Mouse (Mus musculus): ENCODE data around the gene B3galt6. TPM values are rescaled to one million over a fixed set of nuclear protein-coding genes. Genes with fewer than 3 reads are reported as not detected.

Gene B3galt6
- polyA plus RNA-seq, 1 experiment: 6.6 TPM

DNA sequence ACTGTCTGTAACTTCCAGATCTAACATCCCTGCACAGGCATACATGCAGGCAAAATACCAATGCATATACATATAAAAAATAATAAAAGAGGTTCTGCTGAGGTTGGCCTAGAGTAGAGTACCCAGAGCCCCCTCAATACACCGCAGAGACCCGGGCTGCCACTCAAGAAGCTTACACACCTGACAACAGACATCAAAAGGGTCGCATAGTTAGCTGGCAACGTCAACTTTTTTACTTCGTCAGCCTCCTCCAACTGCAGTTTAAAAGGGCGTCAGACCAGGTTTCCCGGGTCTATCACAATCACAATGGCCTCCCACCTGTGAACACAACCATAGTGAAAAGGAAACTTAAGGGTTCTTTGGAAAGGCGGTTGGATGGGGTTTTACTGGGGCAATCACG lies 31.1 kb upstream of the B3galt6 start:
- Histone ChIP-seq H3K79me3 (ENCODE audit: low read depth) (no peaks in the 10 kb centered on the region), H3K79me2 (ENCODE audit: control insufficient read depth, insufficient read depth) (no peaks in the 10 kb centered on the region), H3K36me3 (ENCODE audit: control insufficient read depth, insufficient read depth) (no peaks in the 10 kb centered on the region), H3K4me3 (ENCODE audit: insufficient read depth, poor library complexity, severe bottlenecking) (no peak overlapping the region), H3K27me3 (ENCODE audit: control insufficient read depth, insufficient read depth, insufficient read length) (no peaks in the 10 kb centered on the region), H3ac (ENCODE audit: control insufficient read depth, insufficient read length, low read depth) (no peak overlapping the region)
- TF ChIP-seq FOSL1 (IDR thresholded peaks at IDR 0.05; ENCODE audit: insufficient read depth, low read length, poor library complexity, severe bottlenecking): no peak
- no peak for TF ChIP-seq CEBPB (IDR thresholded peaks at IDR 0.05; ENCODE audit: low read depth)
- no peak for TF ChIP-seq MYOG (IDR thresholded peaks at IDR 0.05; ENCODE audit: control insufficient read depth, extremely low read depth, insufficient read length)

GRCm38 (mm10) chr4:156021942-156022419 lies 29.5 kb upstream of the B3galt6 start:
- Histone ChIP-seq H3K79me3 (ENCODE audit: low read depth) (no peaks in the 10 kb centered on the region), H3ac (ENCODE audit: control insufficient read depth, insufficient read length, low read depth) (no peak overlapping the region), H3K79me2 (ENCODE audit: control insufficient read depth, insufficient read depth) (no peaks in the 10 kb centered on the region), H3K4me3 (ENCODE audit: insufficient read depth, poor library complexity, severe bottlenecking) (no peak overlapping the region), H3K27me3 (ENCODE audit: control insufficient read depth, insufficient read depth, insufficient read length) (no peaks in the 10 kb centered on the region), H3K36me3 (ENCODE audit: control insufficient read depth, insufficient read depth) (no peaks in the 10 kb centered on the region)
- TF ChIP-seq USF1 (IDR thresholded peaks at IDR 0.05; ENCODE audit: low read depth) (no peak), MAX (IDR thresholded peaks at IDR 0.05) (no peak), MYOG (IDR thresholded peaks at IDR 0.05; ENCODE audit: control insufficient read depth, extremely low read depth, insufficient read length) (no peak), FOSL1 (IDR thresholded peaks at IDR 0.05; ENCODE audit: insufficient read depth, low read length, poor library complexity, severe bottlenecking) (no peak), CTCF (IDR thresholded peaks at IDR 0.05; ENCODE audit: control insufficient read depth, insufficient read depth, insufficient read length) (no peak), MYOD1 (IDR thresholded peaks at IDR 0.05; ENCODE audit: control insufficient read depth, insufficient read length, low read depth) (no peak), CEBPB (IDR thresholded peaks at IDR 0.05; ENCODE audit: low read depth) (no peak)

DNA sequence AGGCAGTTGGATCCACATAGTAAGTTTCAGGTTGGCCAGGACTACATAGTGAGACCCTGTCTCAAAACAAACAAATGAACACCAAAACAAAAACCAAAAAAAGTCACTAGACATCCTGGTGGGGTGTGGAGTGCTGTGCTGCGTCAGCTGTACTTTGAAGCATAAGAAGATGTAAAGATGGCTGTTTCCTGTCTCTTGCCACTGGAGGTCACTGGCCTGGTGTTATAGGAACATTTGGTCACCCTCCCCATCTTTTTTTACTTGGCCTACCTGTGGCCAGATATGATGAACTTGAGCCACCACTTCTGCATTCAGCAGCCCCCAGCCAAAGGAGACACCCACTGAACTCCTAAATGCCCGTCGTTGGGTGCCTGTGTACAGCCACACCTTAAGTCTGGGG lies 28.9 kb upstream of the B3galt6 start:
- no peak overlapping the region for H3K4me3 ChIP-seq (ENCODE audit: insufficient read depth, poor library complexity, severe bottlenecking)

DNA sequence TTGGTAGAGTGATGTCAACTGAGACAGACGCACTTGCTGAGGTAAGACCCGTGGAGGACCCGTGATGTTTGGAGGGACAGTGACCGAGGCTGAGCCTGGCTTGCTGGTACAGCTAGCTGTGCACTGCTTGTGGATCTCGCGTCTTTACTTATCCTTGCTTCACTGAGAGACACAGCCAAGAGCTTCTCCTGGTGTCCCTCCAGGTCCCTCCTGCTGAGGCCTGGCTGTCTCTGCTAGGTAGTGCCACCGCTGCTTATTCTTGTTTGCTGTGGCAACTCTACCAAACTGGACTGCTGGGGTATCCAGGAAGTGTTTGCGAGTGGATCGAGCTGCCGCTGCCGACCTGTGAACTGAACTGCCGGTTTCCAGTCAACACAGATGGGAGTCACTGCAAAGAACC lies 27.3 kb upstream of the B3galt6 start:
- H3K79me2 ChIP-seq (ENCODE audit: control insufficient read depth, insufficient read depth): no peaks in the 10 kb centered on the region
- peaks cover 6% of the 10 kb centered on the region for H3K36me3 ChIP-seq (ENCODE audit: control insufficient read depth, insufficient read depth)
- H3K27me3 ChIP-seq (ENCODE audit: control insufficient read depth, insufficient read depth, insufficient read length): no peaks in the 10 kb centered on the region
- no peak overlapping the region for H3ac ChIP-seq (ENCODE audit: control insufficient read depth, insufficient read length, low read depth)
- H3K79me3 ChIP-seq (ENCODE audit: low read depth): no peaks in the 10 kb centered on the region
- no peak overlapping the region for H3K4me3 ChIP-seq (ENCODE audit: insufficient read depth, poor library complexity, severe bottlenecking)
- TF ChIP-seq MYOD1 (IDR thresholded peaks at IDR 0.05; ENCODE audit: control insufficient read depth, insufficient read length, low read depth) (no peak), MAX (IDR thresholded peaks at IDR 0.05) (no peak), MYOG (IDR thresholded peaks at IDR 0.05; ENCODE audit: control insufficient read depth, extremely low read depth, insufficient read length) (no peak), CEBPB (IDR thresholded peaks at IDR 0.05; ENCODE audit: low read depth) (no peak), USF1 (IDR thresholded peaks at IDR 0.05; ENCODE audit: low read depth) (no peak)

More for the DNA sequence above, 28.9 kb upstream of the B3galt6 start:
- Histone ChIP-seq H3K79me3 (ENCODE audit: low read depth) (no peaks in the 10 kb centered on the region), H3ac (ENCODE audit: control insufficient read depth, insufficient read length, low read depth) (no peak overlapping the region), H3K36me3 (ENCODE audit: control insufficient read depth, insufficient read depth) (peaks cover 1% of the 10 kb centered on the region), H3K79me2 (ENCODE audit: control insufficient read depth, insufficient read depth) (no peaks in the 10 kb centered on the region), H3K27me3 (ENCODE audit: control insufficient read depth, insufficient read depth, insufficient read length) (no peaks in the 10 kb centered on the region)
- no peak for TF ChIP-seq CTCF (IDR thresholded peaks at IDR 0.05; ENCODE audit: control insufficient read depth, insufficient read depth, insufficient read length)
- no peak for TF ChIP-seq FOSL1 (IDR thresholded peaks at IDR 0.05; ENCODE audit: insufficient read depth, low read length, poor library complexity, severe bottlenecking)
- TF ChIP-seq MYOG (IDR thresholded peaks at IDR 0.05; ENCODE audit: control insufficient read depth, extremely low read depth, insufficient read length): no peak
- TF ChIP-seq CEBPB (IDR thresholded peaks at IDR 0.05; ENCODE audit: low read depth): no peak
- no peak for TF ChIP-seq USF1 (IDR thresholded peaks at IDR 0.05; ENCODE audit: low read depth)
- TF ChIP-seq MAX (IDR thresholded peaks at IDR 0.05): no peak
- TF ChIP-seq MYOD1 (IDR thresholded peaks at IDR 0.05; ENCODE audit: control insufficient read depth, insufficient read length, low read depth): no peak

- Histone ChIP-seq H3ac (ENCODE audit: control insufficient read depth, insufficient read length, low read depth) (no peak overlapping the region), H3K27me3 (ENCODE audit: control insufficient read depth, insufficient read depth, insufficient read length) (no peaks in the 10 kb centered on the region), H3K36me3 (ENCODE audit: control insufficient read depth, insufficient read depth) (peaks cover 36% of the 10 kb centered on the region), H3K79me2 (ENCODE audit: control insufficient read depth, insufficient read depth) (no peaks in the 10 kb centered on the region), H3K79me3 (ENCODE audit: low read depth) (no peaks in the 10 kb centered on the region), H3K4me3 (ENCODE audit: insufficient read depth, poor library complexity, severe bottlenecking) (no peak overlapping the region)
- TF ChIP-seq CTCF (IDR thresholded peaks at IDR 0.05; ENCODE audit: control insufficient read depth, insufficient read depth, insufficient read length): no peak
- no peak for TF ChIP-seq FOSL1 (IDR thresholded peaks at IDR 0.05; ENCODE audit: insufficient read depth, low read length, poor library complexity, severe bottlenecking)
- no peak for TF ChIP-seq MAX (IDR thresholded peaks at IDR 0.05)
- no peak for TF ChIP-seq MYOG (IDR thresholded peaks at IDR 0.05; ENCODE audit: control insufficient read depth, extremely low read depth, insufficient read length)
- TF ChIP-seq MYOD1 (IDR thresholded peaks at IDR 0.05; ENCODE audit: control insufficient read depth, insufficient read length, low read depth): no peak
- TF ChIP-seq USF1 (IDR thresholded peaks at IDR 0.05; ENCODE audit: low read depth): no peak
- TF ChIP-seq CEBPB (IDR thresholded peaks at IDR 0.05; ENCODE audit: low read depth): no peak
Observed at GRCm38 (mm10) chr4:156014436-156014835, 22.0 kb upstream of the B3galt6 start.

DNA sequence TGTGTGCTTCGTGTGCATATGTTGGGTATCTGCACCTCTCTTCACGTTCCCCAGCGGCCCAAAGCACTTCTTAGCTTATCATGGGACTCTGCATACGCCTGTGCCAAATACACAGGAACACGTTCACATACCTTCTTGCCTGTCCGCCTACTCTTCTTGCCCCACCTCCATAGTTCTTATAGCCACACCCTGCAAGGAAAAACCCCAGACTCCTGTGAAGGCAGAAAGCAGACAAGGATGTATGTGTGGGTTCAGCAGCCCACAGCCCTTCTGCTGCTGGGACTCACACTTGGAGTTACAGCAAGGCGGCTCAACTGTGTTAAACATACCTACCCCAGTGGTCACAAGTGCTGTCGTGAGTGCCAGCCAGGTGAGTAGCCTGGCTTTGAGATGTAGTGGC lies 21.2 kb upstream of the B3galt6 start, which contains the start of gene Tnfrsf4:
Gene Tnfrsf4 (plus strand): TSS at position 207 of the 400 bp plus-strand sequence.
- Histone ChIP-seq H3K79me3 (ENCODE audit: low read depth) (no peaks in the 10 kb centered on the region), H3K79me2 (ENCODE audit: control insufficient read depth, insufficient read depth) (no peaks in the 10 kb centered on the region), H3K36me3 (ENCODE audit: control insufficient read depth, insufficient read depth) (peaks cover 44% of the 10 kb centered on the region), H3K27me3 (ENCODE audit: control insufficient read depth, insufficient read depth, insufficient read length) (no peaks in the 10 kb centered on the region), H3ac (ENCODE audit: control insufficient read depth, insufficient read length, low read depth) (no peak within 1 kb of the TSS), H3K4me3 (ENCODE audit: insufficient read depth, poor library complexity, severe bottlenecking) (no peak within 1 kb of the TSS)
- TF ChIP-seq CEBPB (IDR thresholded peaks at IDR 0.05; ENCODE audit: low read depth): no peak
- TF ChIP-seq MAX (IDR thresholded peaks at IDR 0.05): no peak
- TF ChIP-seq FOSL1 (IDR thresholded peaks at IDR 0.05; ENCODE audit: insufficient read depth, low read length, poor library complexity, severe bottlenecking): no peak
- TF ChIP-seq CTCF (IDR thresholded peaks at IDR 0.05; ENCODE audit: control insufficient read depth, insufficient read depth, insufficient read length): no peak
- no peak for TF ChIP-seq USF1 (IDR thresholded peaks at IDR 0.05; ENCODE audit: low read depth)
- TF ChIP-seq MYOD1 (IDR thresholded peaks at IDR 0.05; ENCODE audit: control insufficient read depth, insufficient read length, low read depth): no peak
- TF ChIP-seq MYOG (IDR thresholded peaks at IDR 0.05; ENCODE audit: control insufficient read depth, extremely low read depth, insufficient read length): no peak

All from C2C12 (cell line).